Mouse (Mus musculus) bone marrow, adult 2 months (tissue): Measurements from ENCODE around the gene Cab39l.

Experiments used
- CTCF ChIP-seq: fragments of 200-500 bp; IDR thresholded peaks from 2 replicates; pipeline ENCODE4 v1.5.1; 2011; ENCODE audit warnings: low read length, control low read depth; ENCODE audit not compliant: control insufficient read depth, insufficient read depth
- POLR2A ChIP-seq: fragments of 200-500 bp; IDR thresholded peaks from 2 replicates; pipeline ENCODE4 v1.6.1; 2011; ENCODE audit warnings: low read depth, mild to moderate bottlenecking, control low read depth, low read length, borderline replicate concordance; ENCODE audit not compliant: control insufficient read depth

- no peak for TF ChIP-seq CTCF
- no peak for TF ChIP-seq POLR2A
These were observed 5.6 kb upstream of the Cab39l start for GRCm38 (mm10) chr14:59435206-59435605.
